Mouse (Mus musculus) lung, embryonic 14.5 days (tissue): ENCODE results near the gene Cd37. TPM values are rescaled to one million over a fixed set of nuclear protein-coding genes. Genes with fewer than 3 reads are reported as not detected.

ENCODE experiments used
- ATAC-seq: fragments of 200-750 bp; cut with Nextera tagmentation; 2 replicates; pipeline ENCODE4 v1.8.0; 2017; ENCODE audit warnings: mild to moderate bottlenecking, moderate TSS enrichment, moderate library complexity; ENCODE audit not compliant: insufficient read depth
- DNase-seq: peaks from one replicate; pipeline ENCODE4 v3.0.0-alpha.2; 2015
- H3K27ac ChIP-seq: fragments of 300-500 bp; sonication (generic); 2 replicates; pipeline ENCODE4 v1.5.1; 2014; ENCODE audit warnings: low read depth, mild to moderate bottlenecking, moderate library complexity
- H3K27me3 ChIP-seq: fragments of 300-500 bp; sonication (generic); 2 replicates; pipeline ENCODE4 v1.6.1; 2014; ENCODE audit warnings: low read length, control low read depth; ENCODE audit not compliant: insufficient read depth
- H3K36me3 ChIP-seq: fragments of 300-500 bp; sonication (generic); 2 replicates; pipeline ENCODE4 v1.6.1; 2014; ENCODE audit warnings: control low read depth; ENCODE audit not compliant: insufficient read depth
- H3K4me1 ChIP-seq: fragments of 300-500 bp; sonication (generic); 2 replicates; pipeline ENCODE4 v1.6.1; 2014; ENCODE audit warnings: antibody characterized with exemption, control low read depth; ENCODE audit not compliant: insufficient read depth
- H3K4me2 ChIP-seq: fragments of 300-500 bp; sonication (generic); 2 replicates; pipeline ENCODE4 v1.6.1; 2014; ENCODE audit warnings: mild to moderate bottlenecking
- H3K4me3 ChIP-seq: fragments of 300-500 bp; sonication (generic); 2 replicates; pipeline ENCODE4 v1.5.1; 2014; ENCODE audit warnings: low read depth, low read length
- H3K9ac ChIP-seq: fragments of 300-500 bp; sonication (generic); 2 replicates; pipeline ENCODE4 v1.6.1; 2014
- H3K9me3 ChIP-seq: fragments of 300-500 bp; sonication (generic); 2 replicates; pipeline ENCODE4 v1.6.1; 2016; ENCODE audit warnings: low read depth, low read length, control low read depth
- CTCF ChIP-seq: IDR thresholded peaks from 2 replicates; pipeline ENCODE4 v1.5.1; 2016; ENCODE audit warnings: antibody characterized with exemption, low read depth
- WGBS: fragments of 180-500 bp; shearing (Covaris S2); extraction: QIAGEN DNeasy Blood & Tissue Kit; methylation state at CpG from one replicate; pipeline ENCODE4 v1.1.7; 2014; 5-methylcytosine and 5-hydroxymethylcytosine counted together
- polyA plus RNA-seq: library from polyadenylated mRNA; unstranded; fragments of >200 nt; fragmentation: Nextera tagmentation; extraction: Ambion mirVana; gene quantifications from 2 replicates; pipeline ENCODE4 v1.2.1, GENCODE M21; 2014

Cd37 gene
- polyA plus RNA-seq, 1 experiment from 2014 or later = 2.1 TPM

DNA sequence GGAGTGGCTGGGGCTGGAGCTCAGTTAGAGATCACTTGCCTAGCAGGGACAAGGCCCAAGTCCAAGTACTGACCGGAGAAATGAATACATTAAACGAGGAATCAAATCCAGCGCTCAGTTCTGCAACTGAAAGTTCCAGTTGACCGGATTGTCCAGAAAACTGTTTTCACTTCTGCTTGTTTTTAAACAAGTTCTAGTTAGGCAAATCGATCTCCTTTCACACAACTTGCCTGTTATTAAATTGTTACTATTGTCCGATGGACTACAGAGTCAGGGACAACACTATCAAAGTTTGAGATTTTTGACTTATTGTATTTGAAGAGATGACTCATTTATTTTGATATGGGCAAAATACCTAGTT is 2.5 kb upstream of the Cd37 start:
- Histone ChIP-seq H3K4me2 (peak overlapping the region; percentile 56), H3K9ac (peak overlapping the region; percentile 38; the same call in 1 of the 2 replicates), H3K4me3 (peak overlapping the region; percentile 20; the same call in 1 of the 2 replicates), H3K9me3 (no peaks in the 10 kb centered on the region), H3K27me3 (no peaks in the 10 kb centered on the region), H3K36me3 (no peaks in the 10 kb centered on the region), H3K27ac (no peak overlapping the region), H3K4me1 (peaks cover 4% of the 10 kb centered on the region; the same call in 1 of the 2 replicates)
- no peak for TF ChIP-seq CTCF
- 73% methylated on average over 6 of the region's 6 CpGs for WGBS
- ATAC-seq (no peak), DNase-seq (no peak)

DNA sequence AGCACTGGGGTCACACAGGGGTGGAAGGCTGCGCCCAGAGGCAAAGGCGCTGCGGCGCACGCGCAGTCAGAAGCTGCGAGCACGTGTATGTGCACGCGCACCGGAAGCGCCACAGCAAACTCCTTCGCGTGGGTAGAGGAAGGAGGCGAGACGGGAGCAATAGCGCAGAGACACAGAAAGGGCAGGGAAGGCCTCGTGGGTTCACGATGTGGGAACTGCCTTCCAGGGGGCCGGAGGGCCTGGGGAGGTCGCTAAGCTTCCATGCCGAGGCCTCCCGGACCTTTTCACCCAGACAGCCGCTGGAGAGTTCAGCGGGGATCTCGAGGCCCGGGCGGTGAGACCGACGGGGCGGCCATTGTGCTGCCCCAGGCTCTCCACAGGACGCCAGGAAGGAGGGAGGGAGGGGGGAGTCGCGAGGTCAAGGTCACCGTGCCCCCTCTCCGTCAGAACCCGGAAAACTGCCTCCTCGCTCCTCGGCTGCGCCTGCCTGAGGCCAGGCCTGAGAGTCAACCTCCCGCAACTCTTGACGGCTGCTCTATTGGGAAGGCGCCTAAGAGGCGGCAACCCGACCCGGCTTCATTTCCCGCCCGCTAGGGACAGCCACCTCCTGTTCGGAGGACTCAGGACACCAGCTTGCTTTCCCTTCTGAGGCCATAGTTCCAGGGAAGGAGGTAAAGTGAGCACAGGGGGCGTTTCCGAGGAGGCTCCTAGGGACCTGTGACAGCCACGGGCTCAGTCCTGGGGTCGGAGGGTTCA is 1.9 kb upstream of the Cd37 start, which contains the start of gene Slc6a16:
Slc6a16 (plus strand) TSS at position 453 of the 756 bp plus-strand sequence.
- Histone ChIP-seq H3K4me1 (peaks cover 4% of the 10 kb centered on the region; the same call in 1 of the 2 replicates), H3K9ac (peak within 1 kb of the TSS; percentile 38), H3K4me3 (peak within 1 kb of the TSS; percentile 20), H3K9me3 (no peaks in the 10 kb centered on the region), H3K27ac (no peak within 1 kb of the TSS), H3K36me3 (no peaks in the 10 kb centered on the region), H3K27me3 (no peaks in the 10 kb centered on the region), H3K4me2 (peak within 1 kb of the TSS; percentile 56)
- TF ChIP-seq CTCF = 0 out of 2 replicates have a peak, but pooled peaks have one; percentile 6
- DNase-seq (peak; percentile 60), ATAC-seq (peak; percentile 41; the same call in 1 of the 2 replicates)
- 14% methylated on average over 53 of the region's 53 CpGs for WGBS

DNA sequence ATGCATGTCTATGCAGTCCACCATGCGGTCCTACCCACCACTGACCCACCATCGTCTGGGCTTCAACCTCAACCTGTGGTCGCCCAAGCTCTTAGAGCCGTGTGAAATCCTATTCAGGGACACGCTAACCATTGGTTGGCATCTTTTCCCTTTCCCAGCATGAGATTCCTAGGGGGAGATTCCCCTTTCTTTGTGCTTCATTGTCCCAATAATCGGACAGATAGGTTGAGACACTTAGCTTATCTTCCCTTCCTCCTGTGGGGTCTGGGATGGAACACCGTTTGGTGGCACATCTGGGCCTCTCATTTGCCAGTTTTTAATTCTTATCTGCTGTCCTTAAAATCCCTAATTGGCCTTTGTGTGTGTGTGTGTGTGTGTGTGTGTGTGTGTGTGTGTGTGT is 1.2 kb upstream of the Cd37 start:
- ATAC-seq (no peak), DNase-seq (no peak)
- Histone ChIP-seq H3K4me1 (peaks cover 4% of the 10 kb centered on the region; the same call in 1 of the 2 replicates), H3K4me2 (no peak overlapping the region), H3K36me3 (no peaks in the 10 kb centered on the region), H3K9ac (no peak overlapping the region), H3K4me3 (no peak overlapping the region), H3K9me3 (no peaks in the 10 kb centered on the region), H3K27me3 (no peaks in the 10 kb centered on the region), H3K27ac (no peak overlapping the region)
- 85% methylated on average over 7 of the region's 7 CpGs for WGBS
- no peak for TF ChIP-seq CTCF

DNA sequence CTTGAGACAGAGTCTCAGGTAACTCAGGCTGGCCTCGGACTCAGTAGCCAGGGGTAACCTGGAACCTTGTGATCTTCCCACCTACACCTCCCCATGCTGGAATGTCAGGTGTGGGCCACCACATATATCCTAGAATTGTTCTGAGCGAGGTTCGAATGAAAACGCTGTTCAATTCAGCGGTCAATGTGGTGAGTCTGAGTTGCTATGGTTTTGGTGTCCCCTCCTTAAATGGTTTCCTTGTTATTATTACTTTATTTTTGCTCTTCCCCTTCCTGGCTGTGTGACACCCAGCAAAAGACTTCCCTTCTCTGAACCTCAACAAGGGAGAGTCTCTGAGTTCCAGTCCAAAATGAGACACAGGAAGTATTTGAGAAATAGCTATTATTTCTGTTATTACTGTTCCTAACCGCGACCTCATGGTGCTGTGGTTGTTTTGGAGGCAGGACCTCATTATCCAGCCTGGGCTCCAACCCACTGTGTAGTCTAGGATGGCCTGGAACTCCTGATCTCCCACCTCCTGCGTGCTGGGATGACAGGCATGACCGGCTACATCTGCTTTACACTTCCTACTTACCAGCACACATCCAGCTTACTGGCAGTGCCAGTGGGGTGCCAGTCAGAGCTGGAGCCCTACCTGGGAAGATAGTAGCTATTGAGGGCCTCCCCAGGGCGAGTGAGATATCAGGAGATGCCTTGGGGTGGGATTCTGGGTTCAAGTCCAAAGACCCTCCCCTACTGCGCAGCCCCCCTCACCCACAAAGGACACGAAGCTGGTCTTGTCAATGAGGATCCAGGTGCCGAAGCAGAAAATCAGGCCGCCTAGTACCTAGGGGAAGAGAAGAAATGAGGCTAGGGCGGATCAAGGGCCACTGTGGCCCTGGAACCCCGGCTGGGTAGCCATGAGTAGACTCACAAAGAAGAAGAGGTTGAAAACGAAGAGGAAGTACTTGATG is 892 bp downstream of the Cd37 start:
- Histone ChIP-seq H3K4me1 (peaks cover 8% of the 10 kb centered on the region), H3K4me3 (no peak overlapping the region), H3K4me2 (0 out of 2 replicates have a peak overlapping the region, but pooled peaks have one; percentile 1), H3K27me3 (no peaks in the 10 kb centered on the region), H3K27ac (no peak overlapping the region), H3K9ac (no peak overlapping the region), H3K9me3 (no peaks in the 10 kb centered on the region), H3K36me3 (peaks cover 12% of the 10 kb centered on the region)
- DNase-seq = no peak
- no peak for TF ChIP-seq CTCF
- WGBS = 70% methylated on average over 17 of the region's 17 CpGs
- ATAC-seq = no peak

DNA sequence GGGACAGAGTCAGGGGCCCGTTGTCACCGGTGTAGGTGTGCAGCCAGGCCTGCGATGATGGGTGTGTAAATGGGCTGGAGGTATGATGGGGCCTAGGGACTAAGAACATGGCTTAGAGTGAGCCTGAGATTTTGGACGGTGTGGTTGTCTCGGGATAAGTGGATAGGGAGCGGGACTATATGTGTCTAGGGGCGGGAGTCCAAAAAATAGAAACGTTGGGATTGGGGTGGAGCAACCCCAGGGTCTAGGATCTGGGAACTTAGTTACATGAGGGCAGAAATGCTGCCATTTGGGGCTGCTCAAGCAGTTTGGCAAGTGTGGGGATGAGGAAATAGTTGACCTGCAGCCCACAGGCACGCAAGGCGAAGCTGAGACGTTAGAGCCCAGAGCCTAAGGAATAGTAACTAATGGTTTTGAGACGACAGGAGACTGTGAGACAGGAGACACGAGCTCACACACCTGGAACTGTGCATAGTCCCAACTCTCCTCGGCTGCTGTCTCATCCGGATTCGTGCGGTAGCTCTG is 3.2 kb downstream of the Cd37 start:
- peak; percentile 31 for DNase-seq
- TF ChIP-seq CTCF = no peak
- H3K4me1 ChIP-seq = peaks cover 7% of the 10 kb centered on the region
- H3K4me3 ChIP-seq = peak overlapping the region; percentile 22; the same call in 1 of the 2 replicates
- peak overlapping the region; percentile 32 for H3K9ac ChIP-seq
- no peak overlapping the region for H3K27ac ChIP-seq
- peak; percentile 21 for ATAC-seq
- 28% methylated on average over 17 of the region's 17 CpGs for WGBS
- no peaks in the 10 kb centered on the region for H3K27me3 ChIP-seq
- H3K4me2 ChIP-seq = peak overlapping the region; percentile 58
- no peaks in the 10 kb centered on the region for H3K9me3 ChIP-seq
- peaks cover 35% of the 10 kb centered on the region for H3K36me3 ChIP-seq

DNA sequence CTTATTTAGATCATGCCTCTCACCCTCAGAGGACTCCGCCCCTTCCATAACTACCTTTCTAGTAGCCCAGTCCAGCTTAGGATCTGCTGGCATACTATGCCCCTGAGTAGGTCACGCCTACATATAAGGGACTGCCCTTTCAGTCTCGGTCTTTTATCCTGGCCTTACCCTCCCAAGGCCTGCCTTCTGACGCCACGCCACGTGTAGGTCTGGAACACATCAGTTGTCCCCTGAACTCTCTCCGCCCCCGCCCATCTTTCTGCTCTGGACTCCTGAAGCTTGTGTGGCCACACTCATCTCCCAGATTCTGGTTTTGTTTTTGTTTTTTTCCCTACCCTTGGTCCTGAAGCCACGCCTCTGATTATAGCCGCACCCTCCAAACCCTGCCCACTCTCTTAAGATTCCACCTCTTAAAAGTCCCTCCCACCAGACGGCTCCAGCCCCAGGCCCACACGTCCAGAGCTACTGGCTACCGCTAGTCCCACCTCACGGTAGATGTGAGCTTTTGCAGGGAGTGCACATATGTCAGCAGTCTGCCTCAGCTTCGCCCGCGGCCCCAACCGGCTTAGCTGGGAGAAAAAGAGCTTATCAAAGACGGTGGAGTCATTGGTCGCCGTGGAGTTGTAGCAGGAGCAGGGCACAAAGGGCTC is 3.9 kb downstream of the Cd37 start:
- peak; percentile 3; the same call in 1 of the 2 replicates for TF ChIP-seq CTCF
- Histone ChIP-seq H3K36me3 (peaks cover 38% of the 10 kb centered on the region), H3K27ac (peak overlapping the region; percentile 36; the same call in 1 of the 2 replicates), H3K4me3 (peak overlapping the region; percentile 22; the same call in 1 of the 2 replicates), H3K4me1 (peaks cover 3% of the 10 kb centered on the region; the same call in 1 of the 2 replicates), H3K4me2 (peak overlapping the region; percentile 58), H3K27me3 (no peaks in the 10 kb centered on the region), H3K9me3 (no peaks in the 10 kb centered on the region), H3K9ac (peak overlapping the region; percentile 32)
- WGBS = 6% methylated on average over 21 of the region's 21 CpGs
- DNase-seq = peak; percentile 85
- ATAC-seq = peak; percentile 87
